Mouse (Mus musculus): ENCODE results near the gene Arhgap31.

The Arhgap31 gene

DNA sequence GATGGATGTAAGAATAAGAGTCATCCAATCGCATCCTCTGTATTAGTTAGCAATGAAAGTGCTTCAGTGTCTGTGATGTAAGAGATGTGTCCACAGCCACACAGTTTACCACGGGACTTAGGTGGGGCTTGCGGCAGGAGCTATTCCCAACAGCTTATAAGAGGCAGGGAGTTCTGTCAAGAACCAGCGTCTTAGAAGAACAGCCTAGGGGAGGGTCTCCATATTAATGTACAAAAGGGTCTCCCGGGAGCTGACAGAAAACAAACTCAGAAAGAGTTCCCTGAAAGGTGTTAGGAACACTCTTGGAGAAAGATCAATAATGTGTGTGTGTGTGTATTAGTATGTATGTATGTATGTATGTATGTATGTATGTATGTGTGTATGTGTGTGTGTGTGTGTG lies 60.4 kb downstream of the Arhgap31 start:
- no peak for DNase-seq (ENCODE audit: low read depth, low spot score)

DNA sequence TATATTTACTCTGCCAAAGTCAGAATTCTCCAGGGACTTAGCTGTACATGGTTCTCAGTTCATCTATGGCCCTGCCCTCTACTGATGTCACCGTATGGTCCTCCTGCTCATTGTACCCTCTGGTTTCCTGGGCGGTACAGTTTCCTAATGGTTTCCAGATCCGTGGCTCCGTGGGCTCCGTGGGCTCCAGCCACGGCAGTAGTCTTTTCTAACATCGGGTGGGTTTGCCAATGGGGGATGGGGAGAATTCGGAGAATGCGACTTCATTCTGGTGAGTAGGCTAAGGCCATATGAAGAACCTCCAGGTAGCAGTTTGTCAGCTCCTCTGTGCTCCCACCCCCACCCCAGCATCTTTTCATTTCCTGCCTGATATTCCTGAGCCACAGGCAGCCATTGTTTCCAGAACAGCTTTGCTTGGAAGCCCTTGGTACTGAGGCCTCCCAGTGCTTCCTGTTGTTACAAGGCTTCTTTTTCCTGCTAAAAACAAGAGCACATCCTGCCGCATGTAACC lies 61.3 kb downstream of the Arhgap31 start:
- DNase-seq (ENCODE audit: low read depth, low spot score): no peak

DNA sequence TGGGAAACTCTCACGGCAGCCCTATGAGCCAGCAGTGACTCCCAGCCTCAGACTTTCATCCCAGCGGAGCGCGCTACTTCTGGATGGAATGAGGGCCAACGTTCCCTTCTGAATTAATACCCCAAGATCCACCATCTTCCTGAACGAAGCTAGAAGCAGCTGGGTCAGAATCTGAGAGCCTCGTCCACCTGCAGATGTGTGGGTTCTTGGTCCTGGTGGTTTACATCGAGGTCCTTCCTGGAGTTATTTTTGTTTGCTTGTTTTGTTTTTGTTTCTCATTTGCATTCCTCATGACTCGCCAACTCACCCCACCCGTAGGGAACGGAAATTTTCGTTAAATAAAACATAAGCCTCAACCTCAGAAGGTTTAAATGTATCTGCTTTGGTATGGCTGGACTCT lies 61.8 kb downstream of the Arhgap31 start:
- no peak for DNase-seq (ENCODE audit: low read depth, low spot score)

- DNase-seq (ENCODE audit: low read depth, low spot score): no peak
Measured at GRCm38 (mm10) chr16:38649431-38649827, 63.6 kb downstream of the Arhgap31 start.

DNA sequence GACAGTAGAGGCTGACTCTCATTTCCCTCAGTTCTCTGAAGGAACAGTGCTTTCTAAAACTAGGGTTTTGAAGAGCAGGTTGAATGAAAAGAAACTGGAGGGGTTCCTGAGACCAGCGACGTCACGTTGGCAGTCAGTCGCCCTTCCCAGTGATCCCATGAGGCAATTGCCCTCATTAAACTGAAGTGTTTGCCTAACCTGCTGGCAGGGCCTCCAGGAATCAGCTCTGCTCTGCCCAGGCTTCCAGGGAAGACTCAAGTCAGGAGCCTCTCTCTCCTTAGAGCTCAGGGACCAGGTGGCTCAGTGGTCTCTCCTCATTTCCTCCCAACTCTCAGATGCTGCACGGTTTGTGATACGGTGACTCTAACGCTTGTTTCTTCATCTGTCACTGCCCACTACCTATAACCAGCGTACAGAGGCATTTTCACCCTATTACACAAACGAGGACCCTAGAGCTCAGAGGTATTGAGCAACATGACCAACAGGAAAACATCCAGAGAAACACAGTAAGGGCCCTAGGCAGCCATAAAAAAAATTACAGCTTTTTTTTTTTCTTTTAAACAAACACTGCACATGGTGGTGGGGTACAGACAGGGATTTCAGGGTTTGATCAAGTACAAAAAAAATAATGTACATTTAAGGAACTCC lies 64.2 kb downstream of the Arhgap31 start:
- DNase-seq (ENCODE audit: low read depth, low spot score): no peak

- no peak for DNase-seq (ENCODE audit: low read depth, low spot score)
Measured at GRCm38 (mm10) chr16:38648155-38648554, 64.9 kb downstream of the Arhgap31 start.

DNA sequence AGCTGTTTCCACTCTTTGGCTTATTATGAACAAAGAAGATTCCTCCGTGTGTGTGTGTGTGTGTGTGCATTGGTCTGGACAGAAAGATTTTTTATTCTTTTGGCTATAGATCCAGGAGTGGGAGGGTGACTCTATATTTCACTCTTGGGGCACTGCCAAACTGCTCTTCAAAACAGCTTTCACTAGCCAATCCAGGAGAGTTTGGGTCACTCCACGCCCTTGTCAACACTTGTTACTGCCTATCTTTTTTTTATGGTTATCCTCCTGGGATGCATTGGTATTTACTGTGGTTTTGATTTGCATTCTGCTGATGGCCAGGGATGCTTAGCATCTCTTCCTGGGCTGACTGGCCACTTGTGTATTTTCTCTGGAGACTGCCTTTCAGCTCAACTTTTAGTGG lies 68.6 kb downstream of the Arhgap31 start:
- DNase-seq (ENCODE audit: low read depth, low spot score): no peak

- no peak for DNase-seq (ENCODE audit: low read depth, low spot score)
Measured at GRCm38 (mm10) chr16:38637085-38637484, 76.0 kb downstream of the Arhgap31 start.

GRCm38 (mm10) chr16:38636682-38637081 lies 76.4 kb downstream of the Arhgap31 start:
- DNase-seq (ENCODE audit: low read depth, low spot score): no peak

DNA sequence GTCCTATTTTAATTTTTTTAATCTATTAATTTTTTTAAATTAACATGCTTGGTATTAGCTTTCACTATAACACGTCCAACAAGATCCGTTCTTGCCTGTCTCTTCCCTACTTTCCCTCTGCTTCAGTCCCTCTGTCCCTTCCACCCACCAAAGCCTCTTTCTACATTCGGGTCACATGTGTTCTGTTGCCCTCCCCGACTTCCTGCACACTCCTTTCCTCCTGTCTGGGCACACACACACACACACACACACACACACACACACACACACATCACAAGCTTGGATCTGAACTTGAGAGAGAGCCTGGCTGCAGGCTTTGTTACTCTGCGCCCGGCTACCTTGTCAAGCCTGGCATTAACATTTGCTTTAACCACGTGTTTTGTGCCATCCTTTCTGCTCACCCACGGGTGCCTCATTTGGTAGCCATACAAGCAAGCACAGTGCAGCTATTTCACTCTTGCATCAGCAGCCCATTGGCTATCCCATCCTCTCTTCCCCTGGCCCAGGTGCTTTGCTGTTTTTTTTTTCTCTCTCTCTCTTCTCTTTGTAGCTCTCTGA lies 77.2 kb downstream of the Arhgap31 start:
- no peak for DNase-seq (ENCODE audit: low read depth, low spot score)

GRCm38 (mm10) chr16:38632147-38632546 lies 80.9 kb downstream of the Arhgap31 start:
- DNase-seq (ENCODE audit: low read depth, low spot score): no peak

DNA sequence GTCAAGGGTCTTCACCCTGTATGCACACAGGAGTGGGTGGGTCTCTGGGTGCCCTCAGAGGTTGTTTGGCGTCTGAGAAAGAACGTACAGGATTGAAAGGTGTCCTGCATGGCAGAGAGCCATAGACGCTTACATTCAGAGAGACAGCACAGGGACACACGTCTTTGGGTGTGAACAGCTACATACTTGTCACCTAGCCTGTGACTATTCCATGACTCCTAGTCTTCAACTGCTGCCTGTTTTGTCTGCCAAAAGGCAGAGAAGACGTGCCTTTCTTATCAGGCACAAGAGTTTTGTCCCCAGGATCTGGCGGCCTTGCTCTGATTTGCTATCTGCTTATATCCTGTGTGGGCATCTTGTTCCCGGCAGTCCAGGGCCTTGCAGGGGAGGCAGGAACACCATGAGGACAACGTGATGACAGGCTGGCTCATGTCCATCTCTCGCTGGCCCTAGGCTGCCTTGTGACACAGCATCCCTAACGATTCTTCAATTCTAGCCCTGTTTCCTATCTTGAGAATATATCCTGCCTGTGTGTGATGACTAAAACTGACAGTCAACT lies 87.2 kb downstream of the Arhgap31 start:
- DNase-seq (ENCODE audit: low read depth, low spot score): no peak

DNA sequence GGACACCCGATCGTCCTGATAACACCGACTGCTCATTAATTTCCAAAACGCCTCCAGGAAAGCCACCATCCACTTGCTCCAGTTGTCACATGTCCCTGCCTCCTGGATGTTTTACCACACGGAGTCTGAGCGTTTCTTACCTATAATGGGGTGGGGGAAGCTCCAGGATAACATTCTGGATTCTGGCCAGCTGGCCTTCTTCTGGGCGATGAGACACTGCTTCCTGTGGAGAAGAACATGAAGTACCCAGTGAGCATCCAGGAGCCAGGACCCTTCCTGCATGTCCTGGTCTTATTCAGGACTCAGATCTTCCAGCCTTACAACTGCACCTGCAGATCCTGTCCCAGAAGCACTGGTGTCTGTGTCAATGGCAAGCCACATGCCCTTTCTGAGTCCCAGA lies 87.7 kb downstream of the Arhgap31 start:
- DNase-seq (ENCODE audit: low read depth, low spot score): no peak

- no peak for DNase-seq (ENCODE audit: low read depth, low spot score)
Measured at GRCm38 (mm10) chr16:38624303-38624702, 88.8 kb downstream of the Arhgap31 start.

GRCm38 (mm10) chr16:38622283-38622682 lies 90.8 kb downstream of the Arhgap31 start:
- no peak for DNase-seq (ENCODE audit: low read depth, low spot score)

- no peak for DNase-seq (ENCODE audit: low read depth, low spot score)
Measured at GRCm38 (mm10) chr16:38620696-38621450, 92.2 kb downstream of the Arhgap31 start.

DNA sequence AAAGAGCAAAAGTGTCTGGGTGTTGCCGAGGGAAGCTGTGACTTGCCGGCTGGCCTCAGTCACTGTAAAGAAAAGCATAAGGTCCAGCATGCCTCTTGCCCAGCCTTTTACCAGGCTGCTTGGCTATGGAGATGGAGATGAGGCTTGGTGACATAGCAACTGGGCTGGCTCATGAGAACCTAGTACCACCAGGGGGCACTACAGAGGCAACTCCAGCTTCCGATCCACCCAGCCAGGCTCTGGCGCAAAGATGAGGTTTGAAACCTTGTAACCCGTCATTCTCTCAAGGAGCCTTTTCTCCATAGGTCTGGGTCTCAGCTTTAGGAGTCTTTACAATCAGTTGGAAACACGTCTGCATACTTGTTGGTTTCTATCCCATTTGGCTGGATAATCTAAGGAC lies 94.0 kb downstream of the Arhgap31 start:
- DNase-seq (ENCODE audit: low read depth, low spot score): peak; percentile 82

DNA sequence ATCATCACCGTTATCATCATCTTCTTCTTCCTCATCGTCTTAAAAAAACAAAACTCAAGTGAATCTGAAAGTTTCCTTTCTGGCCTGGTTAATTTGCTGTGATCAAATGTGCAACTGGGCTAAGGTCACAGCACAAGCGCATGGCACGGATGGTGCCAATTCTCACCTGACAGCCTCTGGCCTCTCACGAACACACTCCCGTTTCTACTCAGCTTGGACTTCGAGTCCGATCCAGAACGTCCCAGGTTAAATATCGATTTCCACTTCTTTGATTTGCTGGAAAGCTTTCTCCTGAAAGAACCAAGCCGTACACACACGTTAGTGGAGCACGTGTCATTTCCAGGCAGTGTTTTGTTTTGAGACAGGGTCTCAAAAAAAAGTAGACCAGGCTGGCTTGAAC lies 95.1 kb downstream of the Arhgap31 start:
- no peak for DNase-seq (ENCODE audit: low read depth, low spot score)

- DNase-seq (ENCODE audit: low read depth, low spot score): no peak
Measured at GRCm38 (mm10) chr16:38613646-38614045, 99.4 kb downstream of the Arhgap31 start.

DNA sequence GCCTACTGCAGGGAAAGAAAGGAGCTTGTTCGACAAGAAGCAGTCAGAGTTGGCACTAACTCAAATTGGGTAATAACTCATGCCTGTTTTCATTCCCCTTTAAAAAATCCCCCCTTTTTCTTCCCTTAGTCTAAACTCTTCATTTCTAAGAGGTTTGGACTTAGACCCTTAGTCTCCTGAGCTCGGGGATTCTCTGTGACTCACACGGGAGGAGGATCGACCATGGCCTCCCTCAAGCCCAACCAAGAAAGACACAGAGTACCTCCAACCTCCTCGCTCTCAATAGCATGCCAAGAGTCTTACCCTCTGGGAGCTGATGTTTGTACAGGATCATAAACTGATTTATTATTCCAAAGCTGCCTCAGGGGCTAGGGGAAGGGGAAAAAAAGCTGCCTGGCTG lies 100.4 kb downstream of the Arhgap31 start:
- no peak for DNase-seq (ENCODE audit: low read depth, low spot score)

DNA sequence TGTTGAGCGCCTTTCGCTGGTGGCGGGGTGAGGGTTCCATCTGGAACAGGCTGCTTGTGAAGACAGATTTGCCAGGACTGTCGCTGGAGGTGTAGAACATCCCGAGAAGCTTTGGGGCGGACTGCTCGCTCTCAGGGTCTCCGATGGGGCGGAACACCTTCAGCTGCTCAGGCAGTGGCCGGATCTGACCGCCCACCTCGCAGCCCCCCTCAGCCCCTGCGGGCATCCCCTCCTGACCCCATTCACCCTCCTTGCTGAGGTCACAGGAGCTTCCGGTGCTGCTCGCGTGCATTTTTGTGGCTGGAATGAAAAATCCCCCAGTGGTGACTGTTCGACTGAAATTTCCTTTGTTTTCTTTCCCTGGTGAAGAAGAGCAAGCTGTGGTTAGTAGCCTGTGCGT lies 104.0 kb downstream of the Arhgap31 start:
- DNase-seq (ENCODE audit: low read depth, low spot score): no peak

- DNase-seq (ENCODE audit: low read depth, low spot score): no peak
Measured at GRCm38 (mm10) chr16:38608687-38609086, 104.4 kb downstream of the Arhgap31 start.

GRCm38 (mm10) chr16:38606509-38606908 lies 106.6 kb downstream of the Arhgap31 start:
- no peak for DNase-seq (ENCODE audit: low read depth, low spot score)
